Mouse (Mus musculus) thymus, adult 2 months (tissue): ENCODE data around the gene Apobec4. TPM values are rescaled to one million over a fixed set of nuclear protein-coding genes. Genes with fewer than 3 reads are reported as not detected.

Experiments used
- DNase-seq: peaks from one replicate; pipeline ENCODE4 v3.0.0; 2021
- H3K27ac ChIP-seq: fragments of 200-500 bp; 2 replicates; pipeline ENCODE4 v1.5.1; 2012; ENCODE audit warnings: low read length, control low read depth; ENCODE audit not compliant: control insufficient read depth, insufficient read depth
- H3K27me3 ChIP-seq: fragments of 200-500 bp; 2 replicates; pipeline ENCODE4 v1.6.1; 2012; ENCODE audit warnings: mild to moderate bottlenecking, low read length, moderate library complexity, mixed read lengths; ENCODE audit not compliant: control insufficient read depth, insufficient read depth
- H3K36me3 ChIP-seq: fragments of 200-500 bp; 2 replicates; pipeline ENCODE4 v1.6.1; 2012; ENCODE audit warnings: mild to moderate bottlenecking, low read length, moderate library complexity; ENCODE audit not compliant: control insufficient read depth, insufficient read depth
- H3K4me1 ChIP-seq: fragments of 200-500 bp; replicated peaks from 2 replicates; pipeline ENCODE4 v1.6.1; 2012; ENCODE audit warnings: low read length; ENCODE audit not compliant: control insufficient read depth, insufficient read depth
- H3K4me3 ChIP-seq: fragments of 200-500 bp; 2 replicates; pipeline ENCODE4 v1.5.1; 2012; ENCODE audit warnings: mild to moderate bottlenecking, low read length, control low read depth, moderate library complexity; ENCODE audit not compliant: control insufficient read depth, insufficient read depth
- CTCF ChIP-seq: fragments of 200-500 bp; IDR thresholded peaks from 2 replicates; pipeline ENCODE4 v1.5.1; 2012; ENCODE audit warnings: mild to moderate bottlenecking, control low read depth, low read length, moderate library complexity, borderline replicate concordance; ENCODE audit not compliant: control insufficient read depth, poor library complexity, insufficient read depth; ENCODE audit errors: extremely low read depth
- POLR2A ChIP-seq: fragments of 200-500 bp; IDR thresholded peaks from 2 replicates; pipeline ENCODE4 v1.6.1; 2012; ENCODE audit warnings: mild to moderate bottlenecking, low read length, control low read depth, moderate library complexity; ENCODE audit not compliant: control insufficient read depth, poor library complexity, insufficient read depth; ENCODE audit errors: extremely low read depth
- WGBS: fragments of 180-500 bp; shearing (Covaris S2); methylation state at CpG from one replicate; pipeline ENCODE4 v1.1.7; 2018; 5-methylcytosine and 5-hydroxymethylcytosine counted together
- polyA plus RNA-seq: library from polyadenylated mRNA; depleted of rRNA; stranded (reverse); fragments of >200 nt; gene quantifications from 2 replicates; pipeline ENCODE4 v1.2.3, GENCODE M21; 2012; rRNA removed

Apobec4 gene
- polyA plus RNA-seq, 1 experiment: not detected

DNA sequence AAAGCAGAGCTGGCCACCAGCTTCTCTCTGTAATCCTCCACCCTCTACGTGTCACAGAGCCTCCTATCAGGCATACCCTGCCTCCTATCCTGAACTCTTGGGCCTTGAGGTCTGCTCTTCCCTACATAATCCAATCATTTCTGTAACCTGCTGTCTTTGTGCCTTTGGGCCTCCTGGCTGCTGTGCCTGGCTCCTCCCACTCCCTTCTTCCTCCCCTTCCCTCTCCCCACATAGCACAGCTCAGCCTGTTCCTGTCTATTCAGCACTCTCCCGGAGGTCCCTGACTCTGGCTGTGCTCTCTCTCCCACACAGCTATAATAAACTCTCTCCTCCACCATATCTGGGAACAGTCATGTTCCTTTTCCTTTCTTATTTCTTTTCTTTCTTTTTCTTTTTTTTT is 49.5 kb downstream of the Apobec4 start, which contains the start of gene Ncf2:
Gene Ncf2 (plus strand): TSS at position 298 of the 400 bp plus-strand sequence.
- DNase-seq: no peak
- Histone ChIP-seq H3K4me3 (no peak within 1 kb of the TSS), H3K27ac (no peak within 1 kb of the TSS), H3K27me3 (no peaks in the 10 kb centered on the region), H3K36me3 (no peaks in the 10 kb centered on the region), H3K4me1 (no peaks in the 10 kb centered on the region)
- TF ChIP-seq POLR2A (no peak), CTCF (no peak)
- 34% methylated on average over 2 of the region's 2 CpGs for WGBS

DNA sequence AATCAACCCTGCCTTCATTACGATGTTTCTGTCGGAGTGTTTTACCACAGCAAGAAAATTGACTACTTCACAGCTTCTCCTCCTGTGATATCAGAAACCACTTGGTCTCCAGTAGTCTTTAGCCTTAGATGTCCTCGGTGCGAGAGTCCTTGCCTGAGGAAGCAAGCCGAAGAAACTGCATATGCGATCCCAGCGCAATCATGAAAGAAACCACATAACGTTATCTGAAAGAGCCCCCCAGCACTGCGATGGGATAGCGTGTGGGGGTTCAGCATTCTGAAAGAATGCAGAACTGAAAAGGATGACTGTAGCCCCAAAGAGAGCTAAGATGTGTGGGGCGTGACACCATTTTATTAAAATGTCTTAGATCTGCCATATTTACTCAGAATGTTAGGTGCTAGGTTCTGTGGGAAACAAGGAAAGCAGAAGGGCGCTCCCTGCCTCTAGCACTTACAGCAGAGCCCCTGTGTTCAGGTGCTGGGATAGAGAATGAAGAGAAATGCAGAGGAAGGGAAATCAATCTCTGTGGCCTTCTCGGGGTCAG is 50.4 kb downstream of the Apobec4 start:
- Histone ChIP-seq H3K36me3 (no peaks in the 10 kb centered on the region), H3K4me3 (no peak overlapping the region), H3K4me1 (no peaks in the 10 kb centered on the region), H3K27ac (no peak overlapping the region), H3K27me3 (no peaks in the 10 kb centered on the region)
- no peak for DNase-seq
- TF ChIP-seq CTCF: no peak
- WGBS: 93% methylated on average over 13 of the region's 13 CpGs

GRCm38 (mm10) chr1:152804907-152805306 is 54.6 kb downstream of the Apobec4 start:
- TF ChIP-seq POLR2A (no peak), CTCF (no peak)
- Histone ChIP-seq H3K27ac (no peak overlapping the region), H3K4me3 (no peak overlapping the region), H3K36me3 (no peaks in the 10 kb centered on the region), H3K27me3 (no peaks in the 10 kb centered on the region), H3K4me1 (peaks cover 9% of the 10 kb centered on the region)
- WGBS: 88% methylated on average over 6 of the region's 6 CpGs
- no peak for DNase-seq

Other genes starting within 250 kb of the Apobec4 start
- 6.8 and 7.1 TPM in 2 replicates for gene Rgl1, start 15.8 kb downstream of the Apobec4 start, polyA plus RNA-seq
- 162 and 171 TPM in 2 replicates for gene Arpc5, start 16.0 kb downstream of the Apobec4 start, polyA plus RNA-seq
- 7.6 and 8.4 TPM in 2 replicates for gene Ncf2, start 49.6 kb downstream of the Apobec4 start, polyA plus RNA-seq
- 74.0 and 89.7 TPM in 2 replicates for gene Smg7, start 152.1 kb downstream of the Apobec4 start, polyA plus RNA-seq
- 0.66 and 1.1 TPM in 2 replicates for gene Nmnat2, start 204.4 kb downstream of the Apobec4 start, polyA plus RNA-seq